In the genomic region with DNA sequence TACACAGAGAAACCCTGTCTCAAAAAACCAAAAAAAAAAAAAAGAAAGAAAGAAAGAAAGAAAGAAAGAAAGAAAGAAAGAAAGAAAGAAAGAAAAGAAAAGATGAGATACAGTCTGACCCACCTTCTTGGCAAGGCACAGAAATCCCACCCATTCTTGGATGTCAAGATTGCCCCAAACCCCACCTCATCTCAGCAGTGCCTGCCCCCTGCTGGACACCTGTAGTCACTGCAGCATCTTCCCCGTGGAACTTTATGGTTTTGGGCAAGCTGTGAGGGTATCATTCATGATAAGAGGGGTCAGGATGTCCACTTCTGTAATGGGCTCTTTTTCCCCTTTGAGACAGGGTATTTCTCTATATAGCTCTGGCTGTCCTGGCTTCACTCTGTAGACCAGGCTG, we compare ENCODE assay signal across 12 mouse cellular contexts. TPM values are rescaled to one million over a fixed set of nuclear protein-coding genes. Genes with fewer than 3 reads are reported as not detected.
DNase-seq lines count a peak whose midpoint lies in the region; TF ChIP-seq lines count a peak whose summit lies in the region.
"Had no signal": no experiment of that assay in that cellular context is flagged by ENCODE, and none has a peak within 500 bp of the region (broad histone marks: within the 10 kb centered on the region; RNA-seq: fewer than 3 reads in every experiment).

No protein-coding gene starts in this region.

- DNase-seq in heart, adult 2 months, result no peak
- DNase-seq in heart, adult 9 months (ENCODE audit: low spot score in 2 of 2), result no peak
- peak; percentile 54 for DNase-seq in thymus, postnatal 0 days (ENCODE audit: low spot score)
- DNase-seq in thymus, adult 18-20 months, result no peak
- no peak for DNase-seq in liver, adult 2 months (ENCODE audit: extremely low read depth, low read depth, low spot score)
- DNase-seq in adrenal gland, postnatal 14 days, result no peak
- DNase-seq in left cerebral cortex, postnatal 36 days (ENCODE audit: low spot score in 2 of 2), result no peak
- DNase-seq in heart, adult 8-10 months (ENCODE audit: low spot score), result no peak
- DNase-seq: cerebellum, adult 9-10 months; right cerebral cortex, postnatal 14 days had no signal

- H3K27ac ChIP-seq in heart, adult 2 months, result no peak overlapping the region
- no peak overlapping the region for H3K27ac ChIP-seq in liver, adult 2 months (replicated peaks; ENCODE audit: insufficient read depth, low read depth, low read length)

- peak; percentile 82 for TF ChIP-seq CTCF in heart, adult 2 months (IDR thresholded peaks at IDR 0.05)
- TF ChIP-seq CTCF in liver, adult 2 months (IDR thresholded peaks at IDR 0.05; ENCODE audit: low read depth, low read length), result peak; percentile 92

- no peaks in the 10 kb centered on the region for H3K4me1 ChIP-seq in heart, adult 2 months (ENCODE audit: control insufficient read depth, insufficient read depth, low read length)
- H3K4me1 ChIP-seq in liver, adult 2 months (ENCODE audit: control insufficient read depth, insufficient read depth, low read length), result peaks cover 9% of the 10 kb centered on the region; the same call in 1 of the 2 replicates

- no peak overlapping the region for H3K4me3 ChIP-seq in heart, adult 2 months
- no peak overlapping the region for H3K4me3 ChIP-seq in liver, adult 2 months (ENCODE audit: insufficient read depth, low read depth, low read length)

- TF ChIP-seq POLR2A in heart, adult 2 months (IDR thresholded peaks at IDR 0.05; ENCODE audit: insufficient read depth, low read depth, low read length), result no peak
- no peak for TF ChIP-seq POLR2A in liver, adult 2 months (IDR thresholded peaks at IDR 0.05; ENCODE audit: extremely low read depth, insufficient read depth, low read length)

- H3K27me3 ChIP-seq in heart, adult 2 months (ENCODE audit: control insufficient read depth, insufficient read depth, low read length), result no peaks in the 10 kb centered on the region
- H3K27me3 ChIP-seq in liver, adult 2 months (ENCODE audit: control insufficient read depth, insufficient read depth, low read length), result no peaks in the 10 kb centered on the region

- no peaks in the 10 kb centered on the region for H3K36me3 ChIP-seq in heart, adult 2 months (ENCODE audit: control insufficient read depth, insufficient read depth, low read length)
- H3K36me3 ChIP-seq in liver, adult 2 months (ENCODE audit: control insufficient read depth, insufficient read depth, low read length), result no peaks in the 10 kb centered on the region

- H3K9ac ChIP-seq in heart, adult 2 months (ENCODE audit: low read depth, low read length), result no peak overlapping the region
- H3K9ac ChIP-seq in liver, adult 2 months (ENCODE audit: low read depth, low read length), result no peak overlapping the region

- 0 out of 2 replicates have a peak, but pooled peaks have one; percentile 45 for TF ChIP-seq EP300 in heart, adult 2 months (IDR thresholded peaks at IDR 0.05; ENCODE audit: insufficient read depth, low read depth, low read length)

- H3K79me2 ChIP-seq in heart, adult 2 months (replicated peaks; ENCODE audit: control insufficient read depth, insufficient read depth, low read length), result no peaks in the 10 kb centered on the region
- no peaks in the 10 kb centered on the region for H3K79me2 ChIP-seq in liver, adult 2 months (ENCODE audit: control insufficient read depth, insufficient read depth, low read length)

- WGBS in heart, adult 2 months, result 4% methylated on average over 1 of the region's 1 CpGs
- WGBS in liver, adult 2 months, result 7% methylated on average over 1 of the region's 1 CpGs

- intact Hi-C loops in heart, adult 2 months (cut with DNase I), result loop anchor here (2.0 kb wide), 1 partner anchor 40 kb away; no protein-coding TSS in a partner anchor
- intact Hi-C loops in left cerebral cortex, postnatal 36 days (cut with DNase I), result no loop called here

RNA-seq across cellular contexts. Expression of a gene that starts 2.4 kb away (rescaled TPM):
- total RNA-seq in heart, adult 2 months (2021), result under 1 TPM in 1 of 2 experiments, not detected in 1; 0.05 TPM
- polyA plus RNA-seq in heart, adult 2 months (2012; rRNA removed), result 0.29 and 1.5 TPM in 2 replicates
- 1.6 and 2.0 TPM in 2 replicates for polyA plus RNA-seq in thymus, postnatal 0 days (2015; fragmentation: Nextera tagmentation; extraction: Ambion mirVana)
- 6.5 and 9.3 TPM in 2 replicates for total RNA-seq in liver, adult 2 months (2014; rRNA removed)
- polyA plus RNA-seq in liver, adult 2 months (2012; rRNA removed), result 39.2 and 45.1 TPM in 2 replicates
- total RNA-seq in adrenal gland, postnatal 14 days (2021), result 0.56 and 0.89 TPM in 2 replicates
- total RNA-seq in left cerebral cortex, postnatal 36 days (2021), result under 1 TPM in 1 of 2 experiments, not detected in 1; 0.89 TPM
- total RNA-seq in heart, adult 8-10 months (2022), result under 1 TPM in 3 of 4 experiments, not detected in 1; 0.22 to 0.87 (median 0.47) TPM

RNA-seq across cellular contexts. Expression of a gene that starts 8.9 kb away (rescaled TPM):
- total RNA-seq in heart, adult 2 months (2021), result not detected
- not detected in 2 replicates for polyA plus RNA-seq in heart, adult 2 months (2012; rRNA removed)
- not detected in 2 replicates for polyA plus RNA-seq in thymus, postnatal 0 days (2015; fragmentation: Nextera tagmentation; extraction: Ambion mirVana)
- total RNA-seq in liver, adult 2 months (2014; rRNA removed), result not detected in 2 replicates
- not detected in 2 replicates for polyA plus RNA-seq in liver, adult 2 months (2012; rRNA removed)
- total RNA-seq in adrenal gland, postnatal 14 days (2021), result not detected in 2 replicates
- total RNA-seq in left cerebral cortex, postnatal 36 days (2021), result not detected
- not detected for total RNA-seq in heart, adult 8-10 months (2022)
- total RNA-seq: left cerebral cortex, adult 18-20 months had no signal
- polyA plus RNA-seq: intestine, embryonic 14.5 days had no signal

RNA-seq across cellular contexts. Expression of a gene that starts 9.4 kb away (rescaled TPM):
- 10 to 100 TPM in 1 of 2 experiments, 1 to 10 TPM in 1; 9.9 to 11.3 TPM for total RNA-seq in heart, adult 2 months (2021)
- 14.2 and 15.7 TPM in 2 replicates for polyA plus RNA-seq in heart, adult 2 months (2012; rRNA removed)
- 91.9 and 93.8 TPM in 2 replicates for polyA plus RNA-seq in thymus, postnatal 0 days (2015; fragmentation: Nextera tagmentation; extraction: Ambion mirVana)
- 11.1 and 12.7 TPM in 2 replicates for total RNA-seq in liver, adult 2 months (2014; rRNA removed)
- 28.5 and 28.8 TPM in 2 replicates for polyA plus RNA-seq in liver, adult 2 months (2012; rRNA removed)
- 14.7 and 18.3 TPM in 2 replicates for total RNA-seq in adrenal gland, postnatal 14 days (2021)
- total RNA-seq in left cerebral cortex, postnatal 36 days (2021), result 10 to 100 TPM; 19.3 to 19.9 TPM
- 10 to 100 TPM in 1 of 4 experiments, 1 to 10 TPM in 3; 7.0 to 10.6 (median 9.1) TPM for total RNA-seq in heart, adult 8-10 months (2022)

RNA-seq across cellular contexts. Expression of a gene that starts 26.0 kb away (rescaled TPM):
- 10 to 100 TPM; 33.2 to 34.1 TPM for total RNA-seq in heart, adult 2 months (2021)
- 22.8 and 23.6 TPM in 2 replicates for polyA plus RNA-seq in heart, adult 2 months (2012; rRNA removed)
- polyA plus RNA-seq in thymus, postnatal 0 days (2015; fragmentation: Nextera tagmentation; extraction: Ambion mirVana), result 39.4 and 40.8 TPM in 2 replicates
- 11.5 and 12.5 TPM in 2 replicates for total RNA-seq in liver, adult 2 months (2014; rRNA removed)
- polyA plus RNA-seq in liver, adult 2 months (2012; rRNA removed), result 6.3 and 7.0 TPM in 2 replicates
- 25.1 and 29.8 TPM in 2 replicates for total RNA-seq in adrenal gland, postnatal 14 days (2021)
- 1 to 10 TPM; 8.2 to 8.8 TPM for total RNA-seq in left cerebral cortex, postnatal 36 days (2021)
- 10 to 100 TPM; 27.3 to 35.9 (median 33.9) TPM for total RNA-seq in heart, adult 8-10 months (2022)

RNA-seq across cellular contexts. Expression of a gene that starts 41.8 kb away (rescaled TPM):
- 10 to 100 TPM; 40.2 to 40.9 TPM for total RNA-seq in heart, adult 2 months (2021)
- 35.1 and 40.3 TPM in 2 replicates for polyA plus RNA-seq in heart, adult 2 months (2012; rRNA removed)
- polyA plus RNA-seq in thymus, postnatal 0 days (2015; fragmentation: Nextera tagmentation; extraction: Ambion mirVana), result 26.8 and 28.9 TPM in 2 replicates
- total RNA-seq in liver, adult 2 months (2014; rRNA removed), result 10.0 and 14.2 TPM in 2 replicates
- 23.1 and 25.2 TPM in 2 replicates for polyA plus RNA-seq in liver, adult 2 months (2012; rRNA removed)
- total RNA-seq in adrenal gland, postnatal 14 days (2021), result 46.7 and 48.2 TPM in 2 replicates
- 10 to 100 TPM; 95.5 to 96.2 TPM for total RNA-seq in left cerebral cortex, postnatal 36 days (2021)
- total RNA-seq in heart, adult 8-10 months (2022), result 10 to 100 TPM; 39.2 to 43.9 (median 40.1) TPM
